Mouse (Mus musculus): ENCODE data around the gene Irs2.

DNA sequence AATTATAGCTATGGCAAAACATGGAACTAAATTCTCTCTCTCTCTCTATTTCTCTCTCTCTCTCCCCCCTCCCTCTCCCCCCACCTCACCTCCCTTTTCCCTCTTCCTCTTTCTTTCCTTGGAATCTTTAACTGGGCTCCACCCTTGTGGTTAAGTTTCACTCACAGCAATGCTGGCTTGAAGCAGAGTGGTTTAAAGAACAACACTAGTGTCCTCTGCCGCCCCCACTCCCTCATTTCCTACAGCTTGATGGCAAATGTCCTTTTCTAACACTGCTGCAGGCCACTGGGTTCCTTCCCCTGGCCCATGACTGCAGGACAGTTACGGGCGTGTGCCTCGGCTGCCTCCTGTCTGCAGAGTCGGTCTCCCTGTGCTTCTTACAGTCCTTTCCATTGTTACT is 41.6 kb upstream of the Irs2 start:
- TF ChIP-seq CTCF (conservative IDR thresholded peaks at IDR 0.05; ENCODE audit: low read length) (no peak), NANOG (IDR thresholded peaks at IDR 0.05; ENCODE audit: borderline replicate concordance, low read length) (no peak), POU5F1 (IDR thresholded peaks at IDR 0.05; ENCODE audit: borderline replicate concordance, low read length) (no peak)

Measured in E14TG2a.4 (cell line).